Mouse (Mus musculus) CH12.LX (cell line): ENCODE measurements around the gene Abhd16a. TPM values are rescaled to one million over a fixed set of nuclear protein-coding genes. Genes with fewer than 3 reads are reported as not detected.

Experiments used
- DNase-seq: peaks from one replicate; pipeline ENCODE4 v3.0.0-alpha.2; 2013; ENCODE audit errors: extremely low read depth
- H3K27ac ChIP-seq: 2 replicates; pipeline ENCODE4 v1.5.1; 2012; ENCODE audit warnings: low read depth, mild to moderate bottlenecking, control low read depth, moderate library complexity; ENCODE audit not compliant: insufficient read depth
- H3K27me3 ChIP-seq: replicated peaks from 2 replicates; pipeline ENCODE3; 2012; ENCODE audit warnings: inconsistent platforms
- H3K36me3 ChIP-seq, 2 experiments: replicated peaks in 1 of 2; 2 replicates each; pipeline versions ENCODE3 to v1.6.1; 2012; ENCODE audit warnings: inconsistent platforms in 1 of 2, low read length in 1 of 2, mild to moderate bottlenecking in 1 of 2, mixed read lengths in 1 of 2, moderate library complexity in 1 of 2; ENCODE audit not compliant: control insufficient read depth in 1 of 2, insufficient read depth in 1 of 2
- H3K4me1 ChIP-seq, 2 experiments: 2 replicates each; pipeline ENCODE4 v1.6.1; 2012; ENCODE audit warnings: inconsistent platforms in 1 of 2, moderate library complexity in 1 of 2; ENCODE audit not compliant: insufficient read depth in 2 of 2, control insufficient read depth in 1 of 2
- H3K4me2 ChIP-seq: 2 replicates; pipeline ENCODE4 v1.6.1; 2012; ENCODE audit warnings: low read depth, mild to moderate bottlenecking, control low read depth; ENCODE audit not compliant: poor library complexity, insufficient read depth, severe bottlenecking
- H3K4me3 ChIP-seq, 3 experiments: fragments of 150-350 bp in 1 of 3; sonication (generic) in 1 of 3; replicated peaks in 1 of 3; 2 replicates each; pipeline versions ENCODE3 to v1.5.1; 2011 to 2012; ENCODE audit warnings: low read depth in 2 of 3, low read length in 2 of 3, mild to moderate bottlenecking in 2 of 3, moderate library complexity in 2 of 3, control low read depth in 1 of 3, improper control_type of control experiment in 1 of 3, inconsistent platforms in 1 of 3, mixed read lengths in 1 of 3; ENCODE audit not compliant: poor library complexity in 1 of 3
- H3K79me2 ChIP-seq: replicated peaks from 2 replicates; pipeline ENCODE4 v1.6.1; 2012; ENCODE audit warnings: mild to moderate bottlenecking, moderate library complexity; ENCODE audit not compliant: control insufficient read depth, poor library complexity, insufficient read depth, severe bottlenecking; ENCODE audit errors: extremely low read depth
- H3K9ac ChIP-seq: 2 replicates; pipeline ENCODE4 v1.6.1; 2012; ENCODE audit warnings: low read depth, mild to moderate bottlenecking, control low read depth, moderate library complexity; ENCODE audit not compliant: insufficient read depth
- H3K9me3 ChIP-seq: replicated peaks from 2 replicates; pipeline ENCODE3; 2012; ENCODE audit warnings: low read length, inconsistent platforms, mixed read lengths
- BHLHE40 ChIP-seq: IDR thresholded peaks from 2 replicates; pipeline ENCODE4 v1.6.1; 2011; ENCODE audit warnings: mild to moderate bottlenecking, low read depth, low read length, improper control_type of control experiment
- CHD2 ChIP-seq: IDR thresholded peaks from 2 replicates; pipeline ENCODE4 v1.6.1; 2011; ENCODE audit warnings: low read length, improper control_type of control experiment
- E2F4 ChIP-seq: IDR thresholded peaks from 2 replicates; pipeline ENCODE4 v1.6.1; 2011; ENCODE audit warnings: low read depth, low read length, improper control_type of control experiment; ENCODE audit not compliant: insufficient replicate concordance
- ELF1 ChIP-seq: IDR thresholded peaks from 2 replicates; pipeline ENCODE4 v1.6.1; 2014; ENCODE audit warnings: low read depth, mild to moderate bottlenecking, inconsistent platforms, low read length, improper control_type of control experiment
- HCFC1 ChIP-seq: IDR thresholded peaks from 2 replicates; pipeline ENCODE4 v1.6.1; 2012; ENCODE audit warnings: low read depth, mild to moderate bottlenecking, inconsistent platforms, low read length, improper control_type of control experiment
- IRF4 ChIP-seq: IDR thresholded peaks from 2 replicates; pipeline ENCODE4 v1.6.1; 2014; ENCODE audit warnings: low read depth, mild to moderate bottlenecking, inconsistent platforms, low read length, improper control_type of control experiment
- KAT2A ChIP-seq: IDR thresholded peaks from 2 replicates; pipeline ENCODE4 v1.6.1; 2012; ENCODE audit warnings: low read length, improper control_type of control experiment, inconsistent platforms; ENCODE audit not compliant: insufficient replicate concordance
- MAZ ChIP-seq: IDR thresholded peaks from 2 replicates; pipeline ENCODE4 v1.6.1; 2012; ENCODE audit warnings: low read depth, mild to moderate bottlenecking, inconsistent platforms, low read length, improper control_type of control experiment, moderate library complexity
- NELFE ChIP-seq: IDR thresholded peaks from 2 replicates; pipeline ENCODE4 v1.6.1; 2011; ENCODE audit warnings: low read depth, low read length, improper control_type of control experiment
- POLR2AphosphoS2 ChIP-seq: IDR thresholded peaks from 2 replicates; pipeline ENCODE4 v1.6.1; 2011; ENCODE audit warnings: low read depth, low read length, improper control_type of control experiment
- SMC3 ChIP-seq: IDR thresholded peaks from 2 replicates; pipeline ENCODE4 v1.6.1; 2011; ENCODE audit warnings: low read depth, low read length, improper control_type of control experiment
- TBP ChIP-seq: conservative IDR thresholded peaks from 2 replicates; pipeline ENCODE4 v1.6.1; 2011; ENCODE audit warnings: low read depth, low read length, improper control_type of control experiment
- USF2 ChIP-seq: conservative IDR thresholded peaks from 2 replicates; pipeline ENCODE4 v1.6.1; 2011; ENCODE audit warnings: low read depth, low read length, improper control_type of control experiment
- ZMIZ1 ChIP-seq: IDR thresholded peaks from 2 replicates; pipeline ENCODE4 v1.6.1; 2012; ENCODE audit warnings: low read depth, mild to moderate bottlenecking, inconsistent platforms, low read length, improper control_type of control experiment
- dilution Hi-C: fragments of 300-500 bp; cut with MboI; formaldehyde crosslinking; loops from 2 replicates; pipeline ENCODE4 v1.14.3; 2020; ENCODE audit warnings: low sequenced_read_pairs; ENCODE audit not compliant: extremely low pct_unique_long_range_greater_than_20kb, extremely low pct_ligation_motif_present
- in situ Hi-C: fragments of 300-500 bp; cut with MboI; formaldehyde crosslinking; loops from 3 replicates; pipeline ENCODE4 v1.14.3; 2019; ENCODE audit warnings: low sequenced_read_pairs, low pct_ligation_motif_present, low pct_unique_long_range_greater_than_20kb, mixed read lengths
- polyA plus RNA-seq: library from polyadenylated mRNA; unstranded; fragments of >175 nt; gene quantifications from 2 replicates; pipeline ENCODE4 v1.2.1, GENCODE M21; 2012; ENCODE audit warnings: low read depth; ENCODE audit not compliant: insufficient read length
- total RNA-seq, 2 experiments: library from RNA; depleted of rRNA; stranded (reverse); fragments of 300-350 nt in 1 of 2; fragments of >200 nt in 1 of 2; gene quantifications; 2 replicates each; pipeline ENCODE4 v1.2.3; 2012 to 2014

Gene Abhd16a
- total and polyA plus RNA-seq, 3 experiments: 11.6 to 16.6 (median 15.3) TPM

- Histone ChIP-seq H3K9ac (peak overlapping the region; percentile 95), H3K4me1 (peaks cover 5 to 43% of the 10 kb centered on the region in 2 experiments), H3K4me2 (peak overlapping the region; percentile 72), H3K36me3 (peaks cover 29 to 60% of the 10 kb centered on the region in 2 experiments), H3K4me3 (peak overlapping the region; percentile 74 to 87 (median 86)), H3K9me3 (no peaks in the 10 kb centered on the region), H3K27me3 (no peaks in the 10 kb centered on the region), H3K79me2 (peaks cover 31% of the 10 kb centered on the region), H3K27ac (peak overlapping the region; percentile 57; the same call in 1 of the 2 replicates)
- DNase-seq: no peak
- in situ Hi-C loops (no loop called here), dilution Hi-C loops (no loop called here)
- TF ChIP-seq CHD2: 0 out of 2 replicates have a peak, but pooled peaks have one; percentile 4
- no peak for TF ChIP-seq SMC3
- 0 out of 2 replicates have a peak, but pooled peaks have one; percentile 5 for TF ChIP-seq IRF4
- peak; percentile 39; the same call in 1 of the 2 replicates for TF ChIP-seq HCFC1
- peak; percentile 42; the same call in 1 of the 2 replicates for TF ChIP-seq ELF1
Measured at GRCm38 (mm10) chr17:35127017-35127416, 38.0 kb downstream of the Abhd16a start.

GRCm38 (mm10) chr17:35128996-35129395 lies 39.9 kb downstream of the Abhd16a start:
- Histone ChIP-seq H3K79me2 (peaks cover 16% of the 10 kb centered on the region), H3K36me3 (peaks cover 20 to 48% of the 10 kb centered on the region in 2 experiments), H3K9me3 (no peaks in the 10 kb centered on the region), H3K4me3 (no peak overlapping the region), H3K9ac (no peak overlapping the region), H3K4me2 (no peak overlapping the region), H3K27ac (no peak overlapping the region), H3K4me1 (peaks cover 5 to 31% of the 10 kb centered on the region in 2 experiments), H3K27me3 (no peaks in the 10 kb centered on the region)
- dilution Hi-C loops: no loop called here
- in situ Hi-C loops: no loop called here
- TF ChIP-seq CHD2 (no peak), USF2 (no peak), NELFE (no peak), TBP (no peak)
- no peak for DNase-seq

GRCm38 (mm10) chr17:35131038-35131437 lies 42.0 kb downstream of the Abhd16a start:
- TF ChIP-seq BHLHE40 (no peak), POLR2AphosphoS2 (no peak), E2F4 (no peak), NELFE (no peak), ZMIZ1 (no peak), KAT2A (no peak), MAZ (no peak)
- peaks cover 5 to 16% of the 10 kb centered on the region in 2 experiments for H3K4me1 ChIP-seq
- in situ Hi-C loops (no loop called here), dilution Hi-C loops (no loop called here)
- no peaks in the 10 kb centered on the region for H3K9me3 ChIP-seq
- no peaks in the 10 kb centered on the region for H3K27me3 ChIP-seq
- H3K9ac ChIP-seq: no peak overlapping the region
- DNase-seq: no peak
- H3K4me2 ChIP-seq: no peak overlapping the region
- peaks cover 23% of the 10 kb centered on the region for H3K79me2 ChIP-seq
- no peak overlapping the region for H3K4me3 ChIP-seq
- peaks cover 13 to 38% of the 10 kb centered on the region in 2 experiments for H3K36me3 ChIP-seq
- H3K27ac ChIP-seq: no peak overlapping the region
